Mouse (Mus musculus) urinary bladder, postnatal 4 days (tissue): ENCODE results near the gene Reps2.

Experiments used
- DNase-seq, 2 experiments: peaks; one replicate each; pipeline ENCODE4 v3.0.0; 2021 to 2022; ENCODE audit warnings: low spot score in 2 of 2

The Reps2 gene

DNA sequence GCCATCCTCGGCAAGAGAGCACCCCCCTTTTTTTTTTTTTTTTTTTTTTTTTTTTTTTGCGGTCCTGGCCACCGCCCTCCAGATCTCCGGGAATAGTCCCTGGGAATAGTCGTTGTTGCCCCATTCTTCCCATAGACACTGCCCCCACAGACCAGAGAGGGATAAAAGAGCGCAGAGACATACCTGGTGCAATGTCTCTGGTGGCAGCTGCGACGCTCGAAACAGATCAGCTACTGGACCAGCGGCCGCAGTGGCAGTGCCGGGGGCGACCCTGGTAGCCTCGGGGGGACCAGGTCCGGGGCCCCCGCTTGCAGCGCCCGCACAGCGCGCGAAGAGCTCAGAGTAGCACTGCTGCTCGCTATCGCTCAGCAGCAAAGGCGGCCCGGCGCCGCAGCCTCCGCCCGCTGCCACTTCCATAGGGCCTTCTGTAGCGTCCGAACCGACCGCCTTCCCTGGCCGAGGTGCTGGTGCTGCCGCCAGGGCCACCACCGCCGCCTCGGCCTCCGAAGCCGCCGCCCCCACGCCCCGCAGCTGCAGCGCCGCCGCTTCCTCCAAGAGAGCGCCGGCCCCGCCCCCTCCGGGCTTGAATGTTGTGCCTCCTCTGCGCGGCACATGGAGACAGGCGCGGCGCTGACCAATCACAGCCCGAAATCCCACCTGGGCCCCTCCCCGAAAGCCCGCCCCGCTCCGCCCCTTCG lies at the start of gene Reps2:
Gene Reps2, minus strand, starts transcription at position 559 of the 698 bp plus-strand sequence.
- DNase-seq, result peak; percentile 75 to 82

- no peak for DNase-seq
These were observed 47.8 kb upstream of the Reps2 start for GRCm38 (mm10) chrX:162691272-162691671.

DNA sequence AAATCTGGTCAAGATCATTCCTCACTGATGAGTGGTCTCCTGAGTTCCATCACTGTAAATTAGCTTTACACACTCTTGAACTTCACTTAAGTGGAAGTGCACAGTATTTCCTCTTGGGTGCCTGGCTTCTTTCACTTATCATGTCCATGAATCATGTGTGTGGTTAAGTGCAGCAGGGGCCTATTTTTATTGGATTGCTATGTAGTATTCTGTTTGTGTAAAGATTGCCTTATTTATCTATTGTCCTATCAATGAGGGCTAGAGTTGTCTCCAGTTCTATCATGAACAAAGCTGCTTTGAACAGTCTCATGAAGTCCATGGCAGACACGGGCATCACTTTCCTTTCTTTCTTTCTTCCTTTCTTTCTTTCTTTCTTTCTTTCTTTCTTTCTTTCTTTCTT lies 41.9 kb upstream of the Reps2 start:
- no peak for DNase-seq

DNA sequence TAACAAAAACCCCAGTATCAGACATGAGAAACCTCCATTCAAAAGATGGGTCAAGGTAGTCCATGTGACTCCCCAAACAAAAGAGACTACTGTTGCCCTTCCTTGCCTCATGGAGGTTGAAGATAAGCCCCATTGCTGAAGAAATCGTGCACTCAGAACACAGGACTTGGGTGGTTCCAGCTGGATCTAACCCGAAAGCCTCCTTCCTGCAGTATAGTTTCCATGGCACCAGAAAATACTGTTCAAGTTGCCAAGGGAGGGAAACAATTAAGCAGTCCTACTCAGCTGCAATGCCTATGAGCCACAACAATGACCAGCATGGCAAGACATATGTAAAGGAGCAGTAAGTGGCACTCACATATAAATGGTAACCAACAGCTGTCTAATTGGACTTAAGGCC lies 36.1 kb upstream of the Reps2 start:
- no peak for DNase-seq

DNA sequence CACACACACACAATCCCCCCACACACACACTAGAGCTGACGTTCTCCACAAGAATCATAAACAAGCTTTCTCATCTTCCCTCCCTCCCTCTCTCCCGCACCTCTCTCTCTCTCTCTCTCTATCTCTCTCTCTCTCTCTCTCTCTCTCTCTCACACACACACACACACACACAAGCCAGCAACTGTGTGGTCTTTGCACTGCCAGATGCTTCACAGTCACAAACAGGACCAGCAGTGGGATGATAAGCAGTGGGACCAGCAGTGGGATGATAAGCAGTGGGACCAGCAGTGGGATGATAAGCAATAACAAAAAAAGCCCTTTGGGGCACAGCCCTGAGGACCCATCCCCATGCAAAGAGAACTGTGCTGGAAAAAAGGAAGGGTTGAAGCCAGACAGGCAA lies 35.4 kb upstream of the Reps2 start:
- DNase-seq, result no peak

DNA sequence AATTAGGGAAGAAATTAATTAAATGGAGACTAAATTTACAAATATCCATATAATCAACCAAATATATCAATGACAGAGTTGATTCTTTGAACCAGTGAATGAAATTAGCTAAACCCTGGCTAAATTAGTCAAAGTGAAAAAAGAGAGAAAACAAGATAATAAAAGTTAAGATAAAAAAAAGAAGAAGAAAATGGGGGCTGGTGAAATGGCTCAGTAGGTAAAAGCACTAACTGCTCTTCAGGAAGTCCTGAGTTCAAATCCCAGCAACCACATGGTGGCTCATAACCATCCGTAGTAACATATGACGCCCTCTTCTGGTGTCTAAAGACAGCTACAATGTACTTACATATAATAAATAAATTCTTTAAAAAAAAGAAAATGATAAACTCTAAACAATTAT lies 22.7 kb upstream of the Reps2 start:
- no peak for DNase-seq

GRCm38 (mm10) chrX:162660182-162660581 lies 16.7 kb upstream of the Reps2 start:
- no peak for DNase-seq

- no peak for DNase-seq
These were observed 10.1 kb upstream of the Reps2 start for GRCm38 (mm10) chrX:162653518-162653917.

DNA sequence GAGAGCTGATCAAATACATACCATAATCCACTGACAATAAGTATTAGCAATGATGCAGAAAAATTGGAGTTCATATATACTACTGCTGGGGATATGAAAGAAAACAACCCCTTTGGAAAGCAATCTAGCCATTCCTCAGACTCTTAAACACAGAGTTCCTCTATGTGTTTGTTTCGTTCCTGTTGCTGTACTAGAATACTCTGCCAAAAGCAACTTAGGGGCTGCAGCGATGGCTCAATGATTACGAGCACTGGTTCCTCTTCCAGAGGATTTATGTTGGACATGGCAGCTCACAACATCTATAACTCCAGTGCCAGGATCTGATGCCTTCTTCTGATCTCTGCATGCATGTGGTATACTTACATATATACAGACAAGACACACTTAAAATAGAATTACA lies 9.0 kb upstream of the Reps2 start:
- DNase-seq, result no peak

DNA sequence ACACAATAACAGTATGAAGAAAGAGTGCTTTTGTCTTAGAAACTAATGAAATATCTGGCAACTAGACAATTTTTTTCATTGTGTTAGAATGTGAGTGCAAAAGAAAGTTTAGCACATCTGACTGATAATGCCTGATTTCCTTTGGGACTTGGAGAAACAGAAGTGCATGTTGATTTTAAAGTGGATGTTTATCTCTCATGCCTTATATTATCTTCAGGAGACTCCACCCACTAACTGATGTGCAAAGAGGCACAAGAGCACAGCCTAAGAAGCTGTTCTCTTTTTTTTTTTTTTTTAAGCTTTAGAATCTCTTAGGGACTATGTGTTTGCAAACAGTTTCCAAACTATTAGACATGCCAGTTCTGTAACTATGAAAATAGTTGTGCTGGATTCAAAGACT lies 7.7 kb upstream of the Reps2 start:
- DNase-seq, result no peak

DNA sequence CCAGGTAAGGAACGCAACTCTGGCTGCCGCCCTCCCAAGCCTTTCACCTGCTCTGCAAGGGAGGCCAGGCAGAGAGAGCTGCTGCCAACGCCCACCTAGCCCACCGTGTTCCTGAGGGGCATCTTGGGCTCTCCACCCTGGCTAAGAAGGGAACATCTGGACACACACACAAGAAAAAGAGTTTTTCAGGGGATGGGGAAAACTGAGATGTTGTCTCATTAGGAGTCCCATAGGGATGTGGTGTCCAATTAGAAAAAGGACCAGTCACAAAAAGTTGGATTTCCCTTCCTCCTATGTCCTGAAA lies 292 bp upstream of the Reps2 start:
- DNase-seq, result no peak

DNA sequence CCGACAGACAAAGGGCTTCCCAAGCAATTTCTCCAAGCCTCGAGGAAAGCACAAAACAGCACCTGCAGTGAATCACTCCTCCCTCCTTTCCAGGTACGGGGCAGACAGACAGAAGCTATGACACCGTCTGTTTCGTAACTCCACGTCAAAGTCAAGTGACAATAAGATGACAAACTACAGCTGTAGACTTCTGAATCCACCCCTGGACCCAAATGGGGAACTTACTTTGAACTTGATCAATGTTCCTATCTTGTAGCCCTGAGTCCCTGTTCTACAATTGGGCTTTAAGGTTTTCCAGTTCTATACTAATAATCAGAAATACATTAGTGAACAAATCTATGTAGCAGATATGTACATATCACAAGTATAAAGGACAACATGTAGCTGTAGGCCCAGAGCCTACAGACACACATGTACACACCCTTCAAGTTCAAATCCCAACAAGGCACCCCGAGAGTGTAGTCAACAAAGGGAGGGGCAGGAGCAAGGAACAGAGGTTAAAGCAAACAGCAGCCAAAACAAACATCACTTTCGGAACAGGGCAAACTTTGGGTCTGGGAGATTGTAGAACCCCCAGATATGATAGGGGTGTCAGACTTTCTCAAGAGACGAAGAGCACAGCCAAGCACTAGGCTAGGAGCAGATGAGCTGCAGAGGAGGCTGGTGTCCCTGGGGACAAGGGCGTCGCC lies 903 bp downstream of the Reps2 start:
- DNase-seq, result no peak

DNA sequence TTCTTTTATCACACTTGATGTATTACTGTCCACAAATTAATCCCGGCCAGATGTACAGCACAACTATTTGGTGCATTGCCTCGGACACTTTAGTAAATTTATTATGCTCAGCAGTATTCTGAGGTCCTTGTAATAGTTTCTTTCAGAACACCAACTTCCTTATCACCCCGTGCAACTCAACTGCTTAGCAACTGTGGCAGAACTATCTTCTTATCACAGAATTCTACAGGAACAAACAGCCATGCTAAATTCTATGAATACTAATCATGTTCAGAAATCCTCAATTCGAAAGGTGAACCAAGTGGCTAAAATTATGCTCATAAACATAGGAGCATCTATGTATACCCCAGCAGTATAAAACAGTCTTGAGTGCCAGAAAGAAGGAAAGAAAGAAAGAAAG lies 1.7 kb downstream of the Reps2 start:
- DNase-seq, result no peak

GRCm38 (mm10) chrX:162635159-162635558 lies 8.3 kb downstream of the Reps2 start:
- DNase-seq, result no peak

- DNase-seq, result no peak
These were observed 21.4 kb downstream of the Reps2 start for GRCm38 (mm10) chrX:162622091-162622437.

DNA sequence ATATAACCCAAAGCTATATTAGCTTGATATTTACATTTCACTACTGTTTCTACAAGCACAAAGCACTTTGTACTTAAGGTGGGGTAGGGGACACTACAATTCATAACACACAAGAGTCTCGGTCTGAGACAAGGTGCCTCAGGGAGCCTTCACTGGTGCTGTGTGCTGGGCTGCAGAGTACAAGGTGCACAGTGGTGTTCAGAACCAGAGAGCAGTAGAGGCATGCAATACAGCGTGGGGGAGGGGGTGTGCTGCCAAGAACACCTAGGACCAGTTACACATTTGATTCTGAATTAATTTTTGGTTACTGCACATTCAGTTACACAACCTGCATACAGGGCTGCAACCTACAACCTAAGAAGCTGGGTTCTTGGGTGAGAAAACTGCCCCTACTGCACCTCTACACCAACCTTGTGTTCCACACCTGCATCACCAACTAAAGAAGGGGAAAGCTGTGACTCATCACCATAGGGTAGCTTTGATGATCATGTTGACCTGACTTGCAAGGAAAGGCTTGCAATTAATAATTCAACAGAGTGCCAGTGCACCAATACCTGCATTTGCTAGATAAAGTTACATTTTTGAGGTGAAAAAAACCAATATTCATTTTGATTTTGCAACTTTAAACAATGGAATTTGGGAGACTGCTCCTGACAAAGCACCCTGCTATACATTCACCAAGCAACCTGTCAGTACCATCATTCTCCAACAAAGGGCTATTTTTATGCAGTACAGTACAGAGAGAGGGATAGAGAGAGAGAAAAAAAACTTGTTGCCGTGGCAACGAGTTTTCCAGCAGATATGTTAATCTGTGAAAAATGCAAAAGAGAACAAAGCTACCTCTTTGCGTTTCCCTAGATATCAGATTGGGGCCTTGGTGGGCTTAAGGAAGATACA lies 22.0 kb downstream of the Reps2 start:
- no peak for DNase-seq

DNA sequence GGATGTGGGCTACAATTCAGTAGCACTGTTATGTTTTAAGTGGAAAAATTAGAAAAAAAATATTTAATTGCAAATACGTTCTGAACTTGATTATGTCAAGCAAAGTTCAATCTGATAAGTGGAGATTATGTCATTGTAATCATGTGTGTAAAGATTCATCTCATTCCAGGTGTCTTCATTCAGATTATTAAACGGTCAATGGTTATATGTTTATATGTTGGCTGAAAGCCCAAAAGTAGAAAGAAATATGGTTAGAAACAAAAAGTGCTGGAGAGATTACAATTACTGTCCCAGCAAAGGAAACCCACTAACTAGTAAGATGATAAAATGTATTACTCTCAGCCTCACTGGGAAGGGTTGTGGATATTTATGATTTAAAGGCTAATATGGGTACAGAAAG lies 23.7 kb downstream of the Reps2 start:
- DNase-seq, result no peak

- DNase-seq, result no peak
These were observed 24.9 kb downstream of the Reps2 start for GRCm38 (mm10) chrX:162618547-162618946.

DNA sequence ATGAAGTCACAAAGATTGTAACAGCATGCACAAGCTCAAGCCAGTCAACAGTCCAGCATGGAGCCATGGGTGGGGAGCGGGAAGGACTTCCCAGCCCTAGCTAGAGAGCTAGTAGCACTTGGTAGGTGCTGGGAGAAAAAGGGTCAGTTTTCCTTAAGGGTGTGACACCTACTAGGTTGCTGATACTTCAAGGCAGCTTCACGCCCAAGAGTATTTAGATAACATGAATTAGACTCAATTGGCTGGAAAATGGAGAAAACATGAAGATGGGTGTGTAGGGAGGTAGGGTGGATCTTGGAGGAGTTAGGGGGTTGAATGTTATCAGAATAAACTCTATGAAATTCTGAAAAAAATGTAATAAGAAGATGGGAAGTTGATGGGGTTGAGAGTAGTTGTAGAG lies 37.3 kb downstream of the Reps2 start:
- DNase-seq, result no peak

DNA sequence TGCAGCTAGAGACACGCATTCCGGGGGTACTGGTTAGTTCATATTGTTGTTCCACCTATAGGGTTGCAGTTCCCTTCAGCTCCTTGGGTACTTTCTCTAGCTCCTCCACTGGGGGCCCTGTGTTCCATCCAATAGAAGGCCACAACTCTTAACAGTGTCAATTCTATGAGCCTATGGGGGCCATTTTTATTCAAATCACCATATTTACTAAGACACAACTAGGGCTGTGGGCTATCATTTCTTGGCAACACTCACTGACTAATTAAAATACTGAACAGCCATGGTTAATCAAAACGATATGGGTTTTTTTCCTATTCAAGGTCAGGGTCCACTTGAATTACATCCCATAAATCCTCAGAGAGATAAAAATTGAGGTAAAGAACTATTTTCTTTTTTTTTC lies 43.8 kb downstream of the Reps2 start:
- DNase-seq, result no peak

- DNase-seq, result no peak
These were observed 52.2 kb downstream of the Reps2 start for GRCm38 (mm10) chrX:162591005-162591801.

DNA sequence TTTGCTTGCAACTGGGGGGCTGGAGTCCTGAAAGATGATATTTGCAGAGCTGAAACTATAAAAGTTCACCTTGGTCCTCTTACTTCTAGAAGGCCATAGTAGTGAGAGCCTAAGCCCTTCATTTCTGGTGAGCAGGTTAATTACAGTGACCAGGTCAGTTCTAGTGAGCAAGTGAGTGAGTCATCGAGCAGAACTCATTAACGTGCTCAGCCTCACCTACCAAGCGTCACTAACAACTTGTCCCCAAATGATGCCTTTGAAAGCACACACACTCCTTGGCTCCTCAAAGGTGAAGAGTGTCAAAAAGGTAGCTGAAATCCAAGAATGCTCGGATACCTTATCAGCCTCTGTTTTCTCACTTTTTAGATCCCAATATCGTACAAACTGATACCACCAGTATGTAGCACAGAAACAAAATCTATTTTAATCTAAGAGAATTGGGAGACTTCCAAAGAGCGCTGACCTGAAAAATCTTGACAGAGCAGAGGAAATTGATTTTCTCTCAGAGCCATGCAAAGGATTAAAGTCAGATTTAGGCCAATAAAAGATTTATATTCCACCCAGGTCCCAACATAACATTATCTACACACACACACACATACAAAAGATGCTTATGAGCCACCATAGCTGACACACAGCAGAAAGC lies 53.2 kb downstream of the Reps2 start:
- DNase-seq, result no peak
